Mouse (Mus musculus) frontal cortex, postnatal 36 days (tissue): ENCODE results near the gene Ptpn4.
A peak's percentile ranks its signal among the peaks of the same experiment; 100 is the strongest.

Experiments used
- DNase-seq, 2 experiments: peaks; one replicate each; pipeline ENCODE4 v3.0.0; 2022; ENCODE audit warnings: low spot score in 2 of 2

The Ptpn4 gene

DNA sequence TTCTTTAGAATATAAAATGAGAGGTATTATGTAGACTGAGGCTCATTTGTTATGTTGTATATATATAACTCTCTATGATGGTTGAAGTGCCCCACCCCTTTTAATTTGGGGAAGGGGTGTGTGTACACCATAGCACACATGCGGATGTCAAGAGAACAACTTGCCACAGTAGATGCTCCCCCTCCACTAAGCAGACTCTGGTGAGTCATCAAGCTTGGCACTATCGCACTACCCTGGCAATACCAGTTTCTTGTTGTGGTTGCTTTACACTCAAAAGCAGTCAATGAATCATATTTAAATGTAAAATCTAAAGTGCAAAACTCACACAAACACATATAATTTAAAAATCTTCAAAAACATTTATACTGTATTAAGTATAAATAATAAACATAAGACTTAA is 31.4 kb downstream of the Ptpn4 start:
- no peak for DNase-seq

DNA sequence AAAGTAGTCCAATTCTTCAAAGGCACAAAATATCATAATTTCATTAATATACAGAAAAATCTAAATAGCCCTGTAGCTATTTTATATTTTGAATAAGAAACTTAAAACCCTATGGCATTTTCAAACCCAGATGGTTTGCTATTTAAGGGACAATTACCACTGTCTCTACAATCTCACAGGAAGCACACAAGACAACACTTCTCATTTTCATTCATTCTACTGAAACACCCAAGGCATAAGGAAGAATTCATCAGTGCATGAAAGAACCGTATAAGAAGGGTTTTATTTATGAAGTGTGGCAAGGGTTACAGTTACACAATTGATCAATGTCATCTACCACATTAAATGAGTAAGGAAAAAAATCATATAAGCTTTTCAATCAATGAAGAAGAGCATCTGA is 32.8 kb downstream of the Ptpn4 start:
- DNase-seq = no peak

DNA sequence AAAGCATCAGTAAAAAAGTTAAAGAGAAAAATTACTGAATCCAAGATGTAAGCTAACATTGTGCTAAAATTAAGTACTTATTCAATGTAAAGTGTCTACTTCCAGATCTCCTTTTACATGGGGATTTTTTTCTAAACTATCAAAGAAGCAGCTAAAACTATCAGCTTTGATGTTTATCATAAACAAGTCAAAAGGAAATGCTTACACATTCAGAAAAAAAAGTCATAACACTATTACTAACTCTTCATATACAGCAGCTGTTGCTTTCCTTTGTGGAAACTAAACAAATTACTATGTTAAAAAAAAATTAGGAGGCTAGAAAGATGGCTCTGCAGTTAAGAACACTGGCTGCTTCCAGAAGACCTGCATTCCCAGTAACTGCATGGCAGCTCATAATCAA is 42.2 kb downstream of the Ptpn4 start:
- no peak for DNase-seq

DNA sequence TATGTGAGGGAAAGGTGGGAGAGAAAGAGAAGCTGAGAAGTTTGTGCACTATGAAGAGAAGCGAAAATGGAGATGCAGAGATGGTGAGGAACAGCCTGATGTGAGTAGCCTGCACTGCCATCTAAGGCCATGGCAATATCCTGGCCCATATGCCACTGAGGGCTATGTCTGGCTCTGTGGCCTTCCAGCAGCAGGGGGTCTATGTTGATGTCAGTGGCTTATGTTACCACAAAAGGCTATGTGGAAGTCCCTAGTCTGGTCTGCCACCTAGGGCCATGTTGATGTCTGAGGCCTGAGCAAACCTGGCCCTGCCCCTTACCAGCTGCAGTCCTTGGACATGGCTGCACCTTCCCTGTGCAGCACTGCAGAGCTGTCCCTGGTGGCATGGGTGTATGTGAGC is 43.1 kb downstream of the Ptpn4 start:
- DNase-seq = no peak

DNA sequence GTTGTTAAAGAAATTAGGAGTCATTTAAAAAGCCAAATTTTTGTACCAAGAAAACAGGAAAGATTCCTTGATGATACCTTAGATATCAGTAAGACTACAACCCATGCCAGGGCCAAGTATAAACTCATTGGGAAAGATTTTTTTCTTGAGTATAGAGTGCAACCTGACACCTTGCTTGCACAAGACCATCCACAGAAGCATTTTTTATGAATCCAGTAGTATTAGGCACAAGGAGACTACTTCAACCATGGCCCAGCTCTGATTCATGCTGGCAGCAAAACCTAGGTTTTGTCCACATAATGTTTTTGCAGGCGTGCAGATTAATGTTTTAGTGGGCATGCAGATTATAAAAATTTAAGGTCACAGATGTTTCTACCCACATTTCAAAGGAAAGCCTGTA is 46.8 kb downstream of the Ptpn4 start:
- no peak for DNase-seq

DNA sequence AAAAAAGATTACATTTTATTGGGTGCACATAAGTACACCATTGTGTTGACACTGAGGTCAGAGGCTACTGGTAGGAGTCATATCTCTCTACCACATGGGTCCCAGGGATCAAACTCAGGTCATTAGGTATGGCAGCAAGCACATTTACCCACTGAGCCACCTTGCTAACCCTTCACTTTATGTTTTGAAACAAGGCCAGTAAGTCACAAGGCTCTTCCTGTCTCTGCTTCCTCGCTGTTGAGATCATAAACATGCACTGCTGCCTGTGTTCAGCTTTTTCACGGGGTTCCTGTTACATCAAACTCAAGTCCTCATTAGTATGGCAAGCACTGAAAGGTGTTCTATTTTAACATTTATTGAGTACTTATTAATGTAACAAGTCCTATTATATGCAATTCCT is 61.5 kb downstream of the Ptpn4 start:
- no peak for DNase-seq

DNA sequence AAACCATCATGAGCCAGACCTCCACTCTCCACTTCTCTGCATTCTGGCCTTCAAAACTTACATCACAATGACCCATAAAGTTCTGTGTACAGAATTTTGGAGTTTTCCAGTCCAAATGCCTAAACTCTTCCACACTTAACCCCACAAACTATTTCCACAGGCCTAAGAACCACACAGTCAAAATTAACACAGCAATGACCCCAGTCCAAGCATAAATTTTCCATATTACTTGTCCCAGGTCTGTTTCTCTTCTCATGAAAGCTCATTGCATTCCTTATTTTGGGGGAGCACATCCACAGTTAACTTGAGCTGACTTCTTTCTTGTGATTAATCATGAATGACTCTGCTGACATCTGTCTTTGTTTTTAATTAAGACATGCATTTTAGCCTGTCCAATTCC is 101.7 kb downstream of the Ptpn4 start:
- no peak for DNase-seq

DNA sequence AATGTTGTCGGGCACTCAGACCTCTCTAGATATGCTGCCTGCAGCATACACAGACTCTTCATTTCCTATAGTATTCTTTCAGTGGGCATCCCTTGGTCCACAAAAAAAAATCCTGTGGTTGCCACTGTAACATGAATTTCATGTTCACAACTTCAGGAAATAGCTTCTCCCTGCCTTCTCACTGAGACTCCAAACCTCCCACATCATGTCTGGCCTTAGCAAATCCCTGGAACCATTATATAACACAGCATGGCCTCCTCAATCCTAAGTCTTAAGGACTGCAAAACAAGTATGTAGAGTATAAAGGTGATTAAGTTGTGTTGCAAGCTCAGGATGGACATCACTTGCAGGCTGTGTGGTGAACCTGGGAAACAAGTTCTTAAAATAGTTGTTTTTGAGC is 102.6 kb downstream of the Ptpn4 start:
- DNase-seq = peak; percentile 18 to 46

DNA sequence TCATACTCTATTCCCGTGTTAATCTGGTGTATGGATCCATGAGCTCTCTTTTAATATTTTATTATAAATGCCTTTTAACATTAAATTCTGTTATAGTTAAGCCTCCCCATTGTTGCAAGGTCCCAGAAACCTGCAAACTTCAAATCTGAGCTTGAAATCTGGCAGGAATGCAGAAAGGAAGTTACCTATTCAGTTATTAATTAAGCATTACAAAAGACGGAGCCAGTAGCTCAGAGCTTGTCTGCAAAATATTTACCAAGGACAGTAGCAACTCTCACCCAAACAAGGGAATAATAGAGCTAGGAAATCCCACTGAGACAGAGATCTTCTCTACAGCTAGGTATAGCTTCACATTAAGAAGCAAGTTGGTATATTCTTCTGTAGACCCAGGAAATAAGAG is 106.2 kb downstream of the Ptpn4 start:
- DNase-seq = no peak

DNA sequence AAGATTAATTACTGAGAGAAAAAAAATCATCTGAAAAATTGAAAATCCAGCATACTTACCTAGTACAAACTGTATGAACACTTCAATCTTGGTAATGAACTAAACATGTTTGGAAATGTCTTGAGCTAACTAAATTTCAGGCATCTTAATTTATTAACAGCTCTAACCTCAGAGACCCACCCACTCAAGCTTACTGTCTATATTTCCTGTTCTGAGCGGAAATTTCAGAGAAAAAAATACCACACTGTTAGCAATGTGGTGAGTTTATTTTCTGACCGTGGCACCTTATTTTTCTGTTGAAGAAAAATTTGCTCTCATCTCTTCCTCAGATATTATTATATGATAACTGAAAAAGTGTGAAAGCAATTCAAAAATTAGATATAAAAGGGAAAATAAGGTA is 124.4 kb downstream of the Ptpn4 start:
- no peak for DNase-seq

DNA sequence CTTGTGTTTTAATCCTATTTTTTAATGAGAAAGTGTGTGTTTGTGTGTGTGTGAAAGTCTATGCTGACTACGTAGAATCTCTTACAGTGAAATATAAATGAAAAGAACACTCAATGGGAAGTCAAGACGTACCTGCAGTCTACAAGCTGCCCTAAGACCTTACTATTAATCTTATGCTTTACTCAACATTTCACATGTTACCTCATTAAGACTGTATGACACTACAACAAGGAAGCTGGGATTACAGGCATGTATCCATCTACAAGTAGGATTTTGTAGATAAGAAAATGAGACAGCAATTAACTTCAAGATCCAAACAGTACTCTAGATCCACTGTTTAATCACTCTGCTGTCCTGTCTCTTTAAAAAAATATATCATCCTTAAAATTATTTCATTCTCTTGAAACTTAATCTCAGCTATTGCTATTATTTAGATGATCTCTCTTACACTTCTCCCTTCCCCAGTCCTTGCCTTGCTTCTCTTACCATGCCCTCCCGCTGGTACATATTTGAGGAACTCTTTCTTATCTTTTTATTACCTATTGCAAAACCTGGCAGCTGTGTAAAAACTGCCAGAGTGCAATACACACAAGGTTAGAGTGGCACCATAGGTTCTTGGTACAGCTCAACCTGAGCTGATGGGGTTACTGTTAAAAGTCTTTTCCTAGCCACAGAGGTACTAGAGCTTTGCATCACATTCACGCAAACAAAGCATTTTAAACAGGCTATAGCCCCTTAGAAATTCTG is 130.8 kb downstream of the Ptpn4 start:
- DNase-seq = no peak

DNA sequence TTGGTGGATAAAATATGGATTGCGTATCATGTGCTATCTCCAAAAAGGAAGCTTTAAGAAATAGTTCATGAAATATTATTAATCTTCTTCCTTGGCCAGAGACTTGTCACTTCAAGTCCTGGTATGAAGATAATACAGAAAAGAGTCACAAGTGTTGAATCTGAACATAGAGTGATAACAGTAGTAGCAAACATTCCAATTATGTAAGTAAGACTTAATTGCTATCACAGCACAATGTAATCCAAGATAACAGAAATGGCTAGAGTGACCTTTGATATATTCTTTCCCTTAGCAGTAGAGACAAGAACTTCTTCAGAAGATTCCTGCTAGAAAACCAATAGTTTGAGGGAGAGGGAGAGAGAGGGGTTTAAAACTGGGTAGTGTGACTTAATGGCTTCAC is 140.6 kb downstream of the Ptpn4 start:
- DNase-seq = no peak

DNA sequence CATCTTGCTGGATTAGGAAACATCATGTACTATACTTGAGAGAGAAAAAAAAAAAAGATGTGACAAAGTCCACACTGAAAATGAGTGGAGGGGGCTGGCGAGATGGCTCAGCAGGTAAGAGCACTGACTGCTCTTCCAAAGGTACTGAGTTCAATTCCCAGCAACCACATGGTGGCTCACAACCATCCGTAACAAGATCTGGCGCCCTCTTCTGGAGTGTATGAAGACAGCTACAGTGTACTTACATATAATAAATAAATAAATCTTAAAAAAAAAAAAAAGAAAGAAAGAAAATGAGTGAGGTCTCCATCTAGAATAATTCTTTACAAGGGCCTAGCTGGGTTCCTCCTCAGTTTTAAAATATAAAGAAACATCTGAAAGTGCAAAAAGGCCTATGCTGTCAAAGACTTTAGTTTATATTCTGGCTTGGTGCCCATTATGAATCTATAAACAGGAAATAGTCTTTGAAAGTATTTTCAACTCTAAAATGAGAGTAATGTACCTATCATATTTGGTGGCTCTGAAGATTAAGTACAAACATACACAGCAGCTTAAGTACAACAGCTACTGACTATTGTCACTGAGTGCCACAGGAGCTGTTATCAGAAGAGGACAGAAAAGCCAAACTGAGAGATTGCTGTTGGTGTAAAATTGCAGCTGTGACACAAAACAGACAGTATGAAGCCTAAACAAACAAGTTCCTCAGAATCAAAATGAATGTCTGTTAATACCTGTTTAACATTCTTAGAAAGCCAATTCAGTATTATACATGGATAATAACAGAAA is 151.4 kb downstream of the Ptpn4 start:
- no peak for DNase-seq

DNA sequence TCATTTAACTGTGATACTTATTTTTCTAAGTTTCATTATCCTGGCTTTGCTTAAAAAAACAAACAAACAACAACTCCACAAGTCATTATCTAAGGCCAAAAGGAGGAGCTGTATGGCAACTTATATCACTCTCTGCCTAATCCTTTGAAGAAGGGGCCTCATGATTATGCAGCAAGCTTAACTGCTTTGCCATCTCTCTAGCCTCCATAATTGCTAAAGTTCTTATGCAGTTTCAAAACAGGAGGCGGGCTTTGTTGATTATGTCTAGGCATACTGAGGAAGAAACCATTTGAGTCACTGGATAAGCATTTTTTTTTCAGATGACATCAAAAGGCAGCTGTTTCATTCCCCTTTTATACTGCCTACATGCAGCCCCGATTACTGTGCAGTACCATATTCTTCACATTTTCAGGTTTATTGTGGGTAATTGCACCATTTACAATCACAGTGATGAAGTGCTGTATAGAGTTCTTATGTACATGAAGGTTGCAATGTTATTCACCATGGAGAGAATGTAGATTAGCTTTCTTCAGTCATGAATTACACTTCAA is 155.7 kb downstream of the Ptpn4 start:
- no peak for DNase-seq

DNA sequence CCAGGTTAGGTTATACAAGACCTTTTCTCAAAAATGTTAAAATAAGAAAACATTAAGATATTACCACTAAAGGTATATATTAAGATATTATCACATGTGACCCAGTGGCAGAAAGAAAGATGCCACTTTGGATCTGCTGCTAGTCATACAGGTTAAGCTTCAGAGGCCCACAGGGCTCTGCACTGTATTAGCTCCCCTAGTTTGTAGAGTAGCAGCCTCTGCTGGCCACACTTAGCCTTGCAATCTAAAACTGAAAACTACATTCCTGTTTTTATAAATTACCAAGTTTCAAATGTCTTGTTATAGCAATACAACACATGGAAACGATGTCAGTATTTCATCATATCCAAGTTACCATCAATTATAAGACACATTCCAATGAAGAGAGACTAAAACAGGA is 162.4 kb downstream of the Ptpn4 start:
- DNase-seq = peak in 1 of 2 experiments; percentile 37

DNA sequence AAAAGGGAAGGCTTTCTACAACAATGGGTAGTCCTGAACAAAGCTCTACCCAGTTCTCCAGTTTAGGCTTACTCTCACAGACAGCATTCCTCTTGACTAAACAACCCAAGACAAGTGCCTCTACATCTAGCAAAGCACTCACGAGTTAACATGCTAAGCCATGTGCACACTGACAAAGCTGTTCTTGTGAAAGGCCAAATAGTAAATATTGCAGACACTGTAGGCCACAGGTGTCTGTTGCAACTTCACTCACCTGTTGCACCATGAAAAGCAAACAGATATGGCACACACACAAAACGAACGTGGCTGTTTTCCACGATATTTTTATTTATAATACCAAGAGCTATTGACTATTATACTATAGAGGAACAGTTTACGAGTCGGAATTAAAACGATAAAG is 170.5 kb downstream of the Ptpn4 start:
- DNase-seq = no peak

DNA sequence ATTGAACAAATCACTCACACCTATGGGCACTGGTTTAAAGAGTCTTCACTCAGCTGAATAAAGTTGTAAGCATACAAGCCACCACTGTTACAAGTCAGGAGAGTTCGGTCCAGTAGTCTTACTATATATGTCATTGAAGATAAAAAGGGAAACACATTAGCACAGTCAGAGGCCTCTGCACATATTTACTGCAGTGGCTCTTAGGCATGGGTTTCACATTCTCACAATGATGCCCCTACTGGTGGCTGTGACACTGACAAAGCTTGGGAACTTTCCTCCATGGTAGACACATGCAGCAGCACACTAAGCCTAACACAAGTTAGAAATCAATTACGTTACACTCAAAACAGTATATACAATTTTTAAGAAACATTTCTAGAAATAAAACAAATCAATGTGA is 183.1 kb downstream of the Ptpn4 start:
- DNase-seq = no peak

DNA sequence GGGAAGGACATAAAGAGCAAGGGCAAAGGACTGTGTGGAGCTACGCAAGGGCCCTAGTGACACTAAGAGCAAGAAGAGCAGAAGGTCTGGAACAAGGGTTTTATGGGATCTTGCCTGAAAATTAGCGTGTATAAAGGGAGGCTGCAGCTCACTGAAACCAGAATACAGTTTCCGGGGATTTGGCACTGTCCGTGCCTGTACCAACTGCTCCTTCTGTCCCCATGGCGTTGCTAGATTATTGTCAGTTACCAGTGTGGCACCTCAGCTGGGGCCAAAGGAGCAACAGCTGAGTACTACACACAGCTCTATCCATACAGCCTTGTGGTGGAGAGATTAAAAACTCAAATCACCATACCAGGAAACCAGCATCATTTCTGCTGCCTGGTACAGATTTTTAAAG is 187.0 kb downstream of the Ptpn4 start:
- no peak for DNase-seq

DNA sequence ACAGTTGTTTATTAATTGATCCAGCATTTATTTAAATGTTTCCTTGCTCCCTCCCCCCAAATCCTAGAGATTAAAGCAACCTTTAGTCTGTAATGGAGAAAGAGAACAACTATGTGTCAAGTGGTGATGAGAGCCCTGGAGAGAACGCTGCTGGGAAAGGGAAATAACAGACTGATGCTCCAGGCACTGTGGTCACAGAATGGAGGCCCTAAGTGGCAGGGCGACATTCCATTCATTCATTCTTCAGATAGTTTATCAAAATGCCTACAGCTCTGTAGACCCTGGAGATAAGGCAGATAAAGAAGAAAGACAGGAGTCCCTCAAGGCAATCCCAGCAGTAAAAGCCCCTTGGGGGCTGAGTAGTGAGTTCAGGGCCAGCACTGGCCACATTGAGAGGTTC is 187.8 kb downstream of the Ptpn4 start:
- DNase-seq = no peak

DNA sequence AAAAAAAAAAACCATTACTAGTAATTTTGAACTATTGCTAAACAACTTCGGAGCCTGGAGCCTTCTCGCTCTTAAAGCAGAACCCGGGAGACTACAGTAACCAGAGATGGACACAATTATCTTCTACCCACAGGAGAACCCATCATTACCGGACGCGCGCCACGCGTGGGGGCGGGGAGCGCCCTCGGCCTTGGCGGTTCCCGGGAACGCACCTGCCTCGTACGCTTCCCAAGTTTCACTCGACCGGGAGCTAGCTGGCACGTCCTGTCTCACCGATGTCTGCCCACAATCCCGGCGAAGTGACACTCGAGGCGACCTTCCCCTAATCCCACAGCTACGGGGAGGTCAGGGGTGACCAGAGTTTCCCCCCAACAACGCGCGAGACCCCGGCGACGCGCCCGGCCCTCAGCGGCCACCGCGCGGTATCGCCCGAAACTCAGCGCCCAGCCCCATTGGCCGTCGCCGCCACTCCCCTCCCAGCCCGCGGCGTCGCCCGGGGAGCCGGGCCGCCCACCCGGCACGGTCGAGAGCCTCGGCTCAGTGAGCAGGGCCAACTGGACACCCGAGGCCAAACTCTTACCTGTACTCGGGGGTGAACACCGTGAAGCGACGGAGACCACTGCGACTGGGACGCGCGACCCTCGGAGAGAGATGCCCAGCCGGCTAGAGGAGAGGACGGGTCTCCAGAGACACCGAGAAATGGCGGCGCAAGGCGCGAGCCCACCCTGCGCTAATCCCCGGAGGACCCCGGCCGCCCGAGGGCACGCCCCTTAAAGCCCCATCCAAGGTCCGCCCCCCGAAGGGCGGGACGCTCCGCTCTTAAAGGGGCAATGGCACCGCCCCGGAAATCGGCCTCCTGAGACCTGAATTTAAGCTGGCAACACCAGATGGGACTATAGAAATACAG is 189.0 kb downstream of the Ptpn4 start, which contains the start of gene Epb41l5:
Gene Epb41l5, minus strand, starts transcription at position 796 of the 907 bp plus-strand sequence.
- DNase-seq = peak; percentile 59 to 69

DNA sequence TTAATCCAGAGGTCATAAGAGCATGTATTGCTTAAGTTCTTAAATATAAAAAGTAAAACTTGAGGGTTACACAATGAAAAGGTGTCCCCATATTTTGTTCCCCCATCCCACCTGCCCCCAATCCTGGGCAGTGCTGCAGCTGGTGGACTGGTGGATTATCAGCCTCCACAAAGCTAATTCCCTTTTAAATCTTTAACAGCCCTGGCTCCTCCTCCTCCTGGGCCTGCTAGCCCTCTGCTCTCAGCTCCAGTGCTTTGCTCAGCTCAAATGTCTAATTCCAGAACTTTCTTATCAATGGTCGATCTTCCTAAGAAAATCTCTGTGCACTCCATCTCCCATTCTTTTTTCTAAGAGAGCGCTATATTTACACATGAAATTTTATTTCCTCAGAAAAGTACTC is 191.1 kb downstream of the Ptpn4 start:
- no peak for DNase-seq

DNA sequence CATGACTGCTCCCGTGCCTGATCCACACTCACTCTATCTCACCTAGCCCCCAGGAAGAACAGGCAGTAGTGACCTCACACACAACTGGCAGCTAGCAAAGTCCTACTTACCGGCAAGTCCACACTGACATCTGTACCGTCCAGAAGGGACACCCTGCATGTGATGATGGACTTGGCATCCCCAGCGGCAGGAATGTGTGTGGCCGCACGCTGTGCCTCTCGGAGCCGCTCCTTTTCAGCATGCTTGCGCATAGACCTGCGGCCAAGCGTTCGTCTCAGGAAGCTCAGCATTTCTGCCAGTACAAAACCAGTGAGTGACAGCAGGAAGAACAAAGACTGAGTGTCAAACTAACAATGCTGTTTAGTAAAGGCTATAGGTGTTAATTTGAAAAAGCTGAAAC is 195.0 kb downstream of the Ptpn4 start:
- no peak for DNase-seq
